Mouse (Mus musculus) heart, postnatal 10 days (tissue): ENCODE measurements around the gene Sspo. TPM values are rescaled to one million over a fixed set of nuclear protein-coding genes. Genes with fewer than 3 reads are reported as not detected.
A peak's percentile ranks its signal among the peaks of the same experiment; 100 is the strongest.

Experiments
- DNase-seq, 2 experiments: peaks; one replicate each; pipeline ENCODE4 v3.0.0; 2021
- intact Hi-C: fragments of 180-260 bp; cut with DNase I; formaldehyde crosslinking; loops from one replicate; pipeline ENCODE4 v1.15.1; 2025
- total RNA-seq, 2 experiments: library from RNA; stranded (reverse); gene quantifications; 2 replicates each; pipeline ENCODE4 v1.2.3; 2021

Sspo gene
- total RNA-seq, 2 experiments from 2014 or later: 0.62 to 1.2 TPM

- intact Hi-C loops: no loop called here
- DNase-seq: no peak
These were observed 12.9 kb upstream of the Sspo start for GRCm38 (mm10) chr6:48435111-48435510.

GRCm38 (mm10) chr6:48435706-48436349, 12.2 kb upstream of the Sspo start:
- intact Hi-C loops: no loop called here
- no peak for DNase-seq

GRCm38 (mm10) chr6:48437679-48438376, 10.2 kb upstream of the Sspo start:
- intact Hi-C loops: no loop called here
- no peak for DNase-seq

GRCm38 (mm10) chr6:48438475-48439125, 9.4 kb upstream of the Sspo start:
- intact Hi-C loops: no loop called here
- DNase-seq: no peak

GRCm38 (mm10) chr6:48439654-48440053, 8.4 kb upstream of the Sspo start:
- intact Hi-C loops: no loop called here
- no peak for DNase-seq

GRCm38 (mm10) chr6:48440306-48441014, 7.6 kb upstream of the Sspo start:
- intact Hi-C loops: no loop called here
- no peak for DNase-seq

- intact Hi-C loops: loop anchor here (2.0 kb wide), 2 partner anchors 47 to 61 kb away; no protein-coding TSS in a partner anchor
- peak; percentile 95 to 97 for DNase-seq
These were observed 4.3 kb upstream of the Sspo start for GRCm38 (mm10) chr6:48443592-48444309.

- intact Hi-C loops: loop anchor here (2.0 kb wide), 2 partner anchors 48 to 60 kb away; no protein-coding TSS in a partner anchor
- peak; percentile 57 to 85 for DNase-seq
These were observed 3.5 kb upstream of the Sspo start for GRCm38 (mm10) chr6:48444310-48445180.

GRCm38 (mm10) chr6:48445181-48446101, 2.6 kb upstream of the Sspo start, which contains the start of gene Zfp467:
TSS of gene Zfp467 (minus strand) at chr6:48445825.
- DNase-seq: peak; percentile 57 to 70
- intact Hi-C loops: loop anchor here (2.0 kb wide), 2 partner anchors 49 to 59 kb away; no protein-coding TSS in a partner anchor

- DNase-seq: peak in 1 of 2 experiments; percentile 26
These were observed 1.8 kb upstream of the Sspo start for GRCm38 (mm10) chr6:48446256-48446655.

GRCm38 (mm10) chr6:48446896-48447295, 1.1 kb upstream of the Sspo start:
- no peak for DNase-seq
- intact Hi-C loops: no loop called here

More at GRCm38 (mm10) chr6:48446256-48446655, 1.8 kb upstream of the Sspo start:
- intact Hi-C loops: no loop called here

GRCm38 (mm10) chr6:48448527-48448926, 498 bp downstream of the Sspo start:
- intact Hi-C loops: no loop called here
- DNase-seq: peak; percentile 30 to 47

GRCm38 (mm10) chr6:48452151-48452550, 4.1 kb downstream of the Sspo start:
- intact Hi-C loops: no loop called here
- no peak for DNase-seq

- intact Hi-C loops: no loop called here
These were observed 4.7 kb downstream of the Sspo start for GRCm38 (mm10) chr6:48452771-48453170.

GRCm38 (mm10) chr6:48464966-48465679, 17.1 kb downstream of the Sspo start:
- no peak for DNase-seq
- intact Hi-C loops: no loop called here

More at GRCm38 (mm10) chr6:48452771-48453170, 4.7 kb downstream of the Sspo start:
- no peak for DNase-seq

GRCm38 (mm10) chr6:48466715-48467114, 18.7 kb downstream of the Sspo start:
- DNase-seq: no peak
- intact Hi-C loops: no loop called here

GRCm38 (mm10) chr6:48467490-48467889, 19.5 kb downstream of the Sspo start:
- intact Hi-C loops: no loop called here

More at GRCm38 (mm10) chr6:48467490-48467889, 19.5 kb downstream of the Sspo start:
- DNase-seq: no peak
